Mouse (Mus musculus) cerebellum, adult 2 months (tissue): ENCODE measurements around the gene Traf2. TPM values are rescaled to one million over a fixed set of nuclear protein-coding genes. Genes with fewer than 3 reads are reported as not detected.

Experiments used
- DNase-seq, 2 experiments: peaks; one replicate each; pipeline ENCODE4 v3.0.0; 2021
- H3K27ac ChIP-seq: fragments of 200-500 bp; 2 replicates; pipeline ENCODE4 v1.5.1; 2012; ENCODE audit warnings: low read length, control low read depth, inconsistent platforms; ENCODE audit not compliant: insufficient read depth
- H3K27me3 ChIP-seq: fragments of 200-500 bp; 2 replicates; pipeline ENCODE4 v1.6.1; 2012; ENCODE audit warnings: inconsistent platforms, mild to moderate bottlenecking, low read length, moderate library complexity; ENCODE audit not compliant: control insufficient read depth, insufficient read depth
- H3K4me1 ChIP-seq: fragments of 200-500 bp; 2 replicates; pipeline ENCODE4 v1.6.1; 2011; ENCODE audit warnings: low read length; ENCODE audit not compliant: control insufficient read depth, insufficient read depth
- H3K4me3 ChIP-seq: fragments of 200-500 bp; replicated peaks from 2 replicates; pipeline ENCODE3; 2011; ENCODE audit warnings: mild to moderate bottlenecking, low read depth, low read length, control low read depth; ENCODE audit not compliant: insufficient read depth
- CTCF ChIP-seq: fragments of 200-500 bp; IDR thresholded peaks from 2 replicates; pipeline ENCODE4 v1.5.1; 2011; ENCODE audit warnings: low read depth, mild to moderate bottlenecking, control low read depth, low read length, moderate library complexity, borderline replicate concordance; ENCODE audit not compliant: insufficient read depth
- POLR2A ChIP-seq: fragments of 200-500 bp; IDR thresholded peaks from 2 replicates; pipeline ENCODE4 v1.6.1; 2011; ENCODE audit warnings: low read length, control low read depth, borderline replicate concordance; ENCODE audit not compliant: insufficient read depth
- WGBS: fragments of 180-500 bp; shearing (Covaris S2); methylation state at CpG from one replicate; pipeline ENCODE4 v1.1.7; 2018; 5-methylcytosine and 5-hydroxymethylcytosine counted together
- polyA plus RNA-seq: library from polyadenylated mRNA; depleted of rRNA; stranded (reverse); fragments of >200 nt; gene quantifications from 2 replicates; pipeline ENCODE4 v1.2.3, GENCODE M21; 2012; rRNA removed

Gene Traf2
- polyA plus RNA-seq, 1 experiment: 12.3 TPM

DNA sequence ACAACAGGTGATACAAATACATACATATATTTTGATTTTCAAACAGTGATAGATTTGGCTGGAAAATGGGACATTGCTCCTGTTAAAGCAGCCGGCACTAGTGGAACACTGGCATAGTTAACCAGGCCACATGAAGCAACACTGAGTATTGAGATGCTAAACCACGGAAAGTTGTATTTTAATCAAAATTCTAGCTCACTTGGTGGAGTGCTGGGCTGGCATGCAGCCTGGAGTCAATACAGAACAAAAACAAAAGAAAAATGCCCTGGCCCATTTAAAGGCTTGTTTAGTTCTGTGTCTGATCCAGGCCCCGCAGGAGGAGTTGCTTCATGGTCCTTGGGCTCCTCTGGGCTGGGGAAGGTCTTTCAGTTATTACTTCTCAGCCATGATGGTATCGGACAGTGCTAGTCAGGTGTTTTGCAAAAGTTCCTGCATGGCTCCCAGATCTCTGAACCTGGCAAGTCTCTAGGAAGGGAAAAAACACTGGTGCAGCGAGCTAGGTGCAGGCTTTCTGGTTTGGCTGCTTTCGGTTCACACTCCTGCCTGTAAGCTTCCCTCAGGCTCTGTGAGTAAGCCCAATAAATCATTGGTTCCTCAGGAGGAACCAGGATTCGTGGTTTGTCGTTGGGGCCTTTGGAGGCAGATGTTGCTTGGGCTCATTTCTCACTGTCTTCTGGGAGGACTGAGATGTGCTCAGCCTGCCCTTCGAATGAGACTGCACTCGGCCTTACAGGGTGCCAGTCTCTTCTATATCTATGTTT, 67.0 kb downstream of the Traf2 start:
- Histone ChIP-seq H3K4me3 (no peak overlapping the region), H3K27ac (no peak overlapping the region), H3K4me1 (peaks cover 61% of the 10 kb centered on the region), H3K27me3 (no peaks in the 10 kb centered on the region)
- TF ChIP-seq CTCF: no peak
- TF ChIP-seq POLR2A: no peak
- WGBS: 66% methylated on average over 10 of the region's 10 CpGs
- no peak for DNase-seq

DNA sequence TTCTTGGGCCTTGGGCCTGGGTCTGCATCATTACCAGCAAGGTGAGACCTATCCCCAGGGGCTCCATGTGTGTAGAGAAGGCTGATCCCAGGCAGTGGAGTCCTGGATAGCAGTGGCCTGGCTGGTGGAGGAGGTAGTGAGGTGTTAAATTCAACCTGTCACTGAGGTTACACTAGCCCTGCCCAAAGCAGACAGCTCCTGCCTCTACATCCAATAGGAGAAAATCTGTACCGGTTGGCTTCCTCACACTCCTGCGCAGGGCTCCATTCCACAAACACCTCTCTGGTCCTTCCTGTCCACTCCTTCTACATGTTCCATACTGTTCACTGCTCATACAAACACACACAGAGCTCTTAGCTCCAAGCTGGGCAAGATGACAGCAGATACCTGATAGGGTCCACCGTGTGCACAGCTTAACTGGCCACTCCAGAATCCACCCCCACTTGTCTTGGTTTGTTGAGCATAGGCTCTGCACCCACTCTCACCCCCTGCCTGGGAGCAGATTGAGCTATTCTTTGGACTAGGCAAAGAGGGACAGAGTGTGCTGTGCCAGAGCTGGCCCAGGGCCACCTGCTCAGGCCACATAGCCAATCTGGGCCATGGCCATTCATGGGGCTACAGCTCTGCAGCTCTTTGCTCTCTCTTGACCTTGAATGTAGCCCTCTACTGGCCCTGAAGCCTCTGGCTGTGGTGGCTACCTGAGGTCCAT, 68.6 kb downstream of the Traf2 start:
- 8% methylated on average over 3 of the region's 3 CpGs for WGBS
- Histone ChIP-seq H3K27ac (peak overlapping the region; percentile 98), H3K27me3 (no peaks in the 10 kb centered on the region), H3K4me1 (peaks cover 59% of the 10 kb centered on the region), H3K4me3 (no peak overlapping the region)
- DNase-seq: peak; percentile 95 to 98
- TF ChIP-seq POLR2A (peak; percentile 29; the same call in 1 of the 2 replicates), CTCF (0 out of 2 replicates have a peak, but pooled peaks have one; percentile 13)

DNA sequence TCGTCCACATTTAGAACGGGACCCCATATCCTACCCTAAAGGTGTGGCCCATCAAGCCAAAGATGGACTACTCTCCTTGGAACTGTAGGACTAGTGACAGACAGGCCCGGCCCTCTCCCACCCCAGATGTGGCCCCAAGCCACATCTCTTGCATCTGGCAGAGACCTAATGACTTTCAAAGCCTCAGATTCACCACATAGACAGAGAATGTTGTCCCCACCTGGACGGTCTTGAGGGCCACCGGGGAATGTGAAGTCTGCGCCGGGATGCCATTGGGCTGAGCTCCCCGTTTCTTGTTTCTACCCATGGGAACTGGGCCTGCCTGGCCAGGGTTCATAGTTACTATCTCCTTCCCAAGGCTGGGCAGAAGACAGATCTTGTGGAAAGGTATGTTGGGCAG, 69.2 kb downstream of the Traf2 start:
- Histone ChIP-seq H3K27ac (peak overlapping the region; percentile 98), H3K4me3 (no peak overlapping the region), H3K4me1 (peaks cover 60% of the 10 kb centered on the region), H3K27me3 (no peaks in the 10 kb centered on the region)
- no peak for DNase-seq
- no peak for TF ChIP-seq POLR2A
- TF ChIP-seq CTCF: no peak
- 68% methylated on average over 8 of the region's 8 CpGs for WGBS

DNA sequence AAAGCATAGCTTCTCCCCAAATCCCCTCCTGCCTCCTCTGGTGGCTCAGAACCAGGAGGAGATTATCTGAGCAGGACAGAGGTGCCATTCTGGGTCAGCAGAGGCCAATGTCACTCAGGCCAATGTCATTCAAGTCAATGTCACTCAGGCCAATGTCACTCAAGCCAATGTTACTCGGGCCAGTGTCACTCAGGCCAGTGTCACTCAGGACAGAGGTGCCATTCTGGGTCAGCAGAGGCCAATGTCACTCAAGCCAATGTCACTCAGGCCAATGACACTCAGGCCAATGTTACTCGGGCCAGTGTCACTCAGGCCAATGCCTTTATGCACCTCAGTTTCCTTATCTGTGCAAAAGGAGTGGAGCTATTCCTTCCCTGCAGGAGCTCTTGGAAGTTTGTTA, 74.2 kb downstream of the Traf2 start:
- Histone ChIP-seq H3K4me1 (peaks cover 67% of the 10 kb centered on the region), H3K27ac (no peak overlapping the region), H3K27me3 (no peaks in the 10 kb centered on the region), H3K4me3 (no peak overlapping the region)
- DNase-seq: no peak
- WGBS: 95% methylated on average over 2 of the region's 2 CpGs
- TF ChIP-seq POLR2A (no peak), CTCF (no peak)

DNA sequence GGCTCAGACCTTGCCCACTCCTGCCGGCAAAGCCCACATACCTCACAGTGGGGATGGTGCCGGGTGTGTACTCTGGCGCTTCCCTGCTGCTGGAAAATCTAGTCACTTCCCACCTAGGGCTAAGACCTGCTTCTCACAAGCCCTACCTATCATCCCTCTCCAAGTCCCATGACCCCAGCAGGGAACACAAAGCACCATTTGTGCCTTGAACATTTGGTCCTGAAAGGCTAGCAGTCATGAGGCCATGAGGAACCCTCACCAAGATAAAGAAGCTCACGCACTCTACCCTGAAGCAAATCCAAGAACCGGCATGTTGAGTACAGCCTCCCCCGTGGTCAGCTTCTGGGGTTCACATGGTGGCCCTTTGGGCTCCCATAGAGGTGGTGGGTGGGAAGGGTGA, 76.8 kb downstream of the Traf2 start, which contains the start of gene Ptgds:
Ptgds (minus strand) TSS at position 78 of the 400 bp plus-strand sequence.
- TF ChIP-seq CTCF (no peak), POLR2A (no peak)
- Histone ChIP-seq H3K27me3 (no peaks in the 10 kb centered on the region), H3K27ac (peak within 1 kb of the TSS; percentile 41), H3K4me1 (peaks cover 60% of the 10 kb centered on the region), H3K4me3 (no peak within 1 kb of the TSS)
- WGBS: 54% methylated on average over 6 of the region's 6 CpGs
- DNase-seq: no peak

DNA sequence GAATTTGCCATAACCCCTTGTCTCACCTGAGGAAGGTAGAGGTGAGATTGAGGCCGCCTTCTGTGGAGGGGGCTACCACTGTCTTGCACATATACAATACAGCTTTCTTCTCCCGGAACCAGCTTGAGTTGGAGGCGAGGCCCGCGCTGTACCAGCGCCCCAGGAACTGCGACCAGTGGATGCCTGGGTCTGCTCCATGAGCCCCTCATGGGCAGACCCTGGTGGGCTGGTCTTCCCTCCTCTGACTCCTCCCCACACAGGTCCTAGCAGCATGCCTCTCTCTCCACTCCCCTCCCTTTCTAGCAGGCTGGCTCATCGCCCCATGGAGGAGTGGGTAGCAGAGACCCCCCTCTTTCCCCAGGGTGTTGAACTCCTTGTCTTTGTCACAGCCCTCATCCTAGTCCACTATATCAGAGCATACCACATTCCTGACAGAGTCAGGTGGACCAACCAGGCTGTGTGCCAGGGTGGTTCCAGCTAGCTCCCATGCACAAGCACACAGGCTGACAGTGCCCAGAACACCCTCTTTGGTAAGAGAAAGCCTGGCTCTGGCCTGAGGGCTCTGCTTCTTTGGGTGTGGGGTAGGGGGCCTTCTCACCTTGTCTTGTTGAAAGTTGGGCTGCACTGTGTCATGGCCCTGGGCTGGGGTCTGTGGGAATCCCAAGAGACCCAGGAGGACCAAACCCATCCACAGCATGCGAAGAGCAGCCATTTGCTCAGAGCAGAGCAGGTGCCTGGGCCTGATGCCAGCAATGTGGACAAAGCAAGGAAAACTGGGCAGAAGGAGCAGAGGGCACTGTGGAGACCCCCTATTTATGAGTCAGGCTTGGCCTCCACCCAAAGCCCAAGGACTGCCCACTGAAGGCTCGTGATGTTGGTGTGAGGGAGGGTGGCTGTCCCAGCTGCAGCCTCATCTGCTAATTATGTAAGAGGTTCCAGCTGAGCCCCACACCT, 77.5 kb downstream of the Traf2 start:
- 56% methylated on average over 10 of the region's 10 CpGs for whole genome bisulfite sequencing
- DNase-seq: peak; percentile 68 to 72
- Histone ChIP-seq H3K27me3 (no peaks in the 10 kb centered on the region), H3K4me1 (peaks cover 65% of the 10 kb centered on the region), H3K27ac (peak overlapping the region; percentile 41), H3K4me3 (no peak overlapping the region)
- TF ChIP-seq POLR2A (no peak), CTCF (no peak)

Other genes starting within 250 kb of the Traf2 start
- 282 and 290 TPM in 2 replicates for gene Grin1, start 227.8 kb downstream of the Traf2 start, polyA plus RNA-seq
- 33.2 and 34.1 TPM in 2 replicates for gene Man1b1, start 214.6 kb downstream of the Traf2 start, polyA plus RNA-seq
- 63.1 and 71.2 TPM in 2 replicates for gene Dpp7, start 190.6 kb downstream of the Traf2 start, polyA plus RNA-seq
- gene Uap1l1, start 181.3 kb downstream of the Traf2 start, polyA plus RNA-seq: 19.0 and 22.1 TPM in 2 replicates
- 4.4 and 4.7 TPM in 2 replicates for gene Sapcd2, start 174.6 kb downstream of the Traf2 start, polyA plus RNA-seq
- 12.3 and 12.5 TPM in 2 replicates for gene Entpd2, start 151.1 kb downstream of the Traf2 start, polyA plus RNA-seq
- 502 and 505 TPM in 2 replicates for gene Npdc1, start 147.6 kb downstream of the Traf2 start, polyA plus RNA-seq
- gene Fut7, start 123.7 kb downstream of the Traf2 start, polyA plus RNA-seq: 0.51 and 0.71 TPM in 2 replicates
- gene Abca2, start 118.2 kb downstream of the Traf2 start, polyA plus RNA-seq: 285 and 294 TPM in 2 replicates
- 0.84 and 2.8 TPM in 2 replicates for gene Clic3, start 90.1 kb downstream of the Traf2 start, polyA plus RNA-seq
- gene Paxx, start 85.8 kb downstream of the Traf2 start, polyA plus RNA-seq: 196 and 230 TPM in 2 replicates
- gene Ptgds, start 76.9 kb downstream of the Traf2 start, polyA plus RNA-seq: 2,130 and 2,485 TPM in 2 replicates
- gene Lcn12, start 53.0 kb downstream of the Traf2 start, polyA plus RNA-seq: not detected in 2 replicates
- 54.7 and 59.4 TPM in 2 replicates for gene Fbxw5, start 46.2 kb downstream of the Traf2 start, polyA plus RNA-seq
- 3.6 and 4.2 TPM in 2 replicates for gene C8g, start 45.2 kb downstream of the Traf2 start, polyA plus RNA-seq
- 345 and 350 TPM in 2 replicates for gene Edf1, start 10.9 kb upstream of the Traf2 start, polyA plus RNA-seq
- gene Mamdc4, start 27.9 kb upstream of the Traf2 start, polyA plus RNA-seq: 3.0 and 4.4 TPM in 2 replicates
- gene Phpt1, start 28.3 kb upstream of the Traf2 start, polyA plus RNA-seq: 176 and 186 TPM in 2 replicates
- 257 and 312 TPM in 2 replicates for gene Ajm1, start 34.8 kb upstream of the Traf2 start, polyA plus RNA-seq
- 161 and 172 TPM in 2 replicates for gene Rabl6, start 61.6 kb upstream of the Traf2 start, polyA plus RNA-seq
- gene Ccdc183, start 70.7 kb upstream of the Traf2 start, polyA plus RNA-seq: 0.05 TPM in 1 of 2 replicates, not detected in the other
- 79.7 and 85.7 TPM in 2 replicates for gene Tmem141, start 75.1 kb upstream of the Traf2 start, polyA plus RNA-seq
- gene Fcna, start 81.1 kb upstream of the Traf2 start, polyA plus RNA-seq: 0.31 and 0.35 TPM in 2 replicates
- not detected in 2 replicates for gene Lcn8, start 106.2 kb upstream of the Traf2 start, polyA plus RNA-seq
- not detected in 2 replicates for gene Lcn5, start 111.0 kb upstream of the Traf2 start, polyA plus RNA-seq
- not detected in 2 replicates for gene Lcn6, start 129.8 kb upstream of the Traf2 start, polyA plus RNA-seq
- not detected in 2 replicates for gene Lcn10, start 135.8 kb upstream of the Traf2 start, polyA plus RNA-seq
- gene Obp2a, start 153.1 kb upstream of the Traf2 start, polyA plus RNA-seq: not detected in 2 replicates
- 99.5 and 101 TPM in 2 replicates for gene Bmyc, start 159.8 kb upstream of the Traf2 start, polyA plus RNA-seq
- gene Obp2b, start 190.1 kb upstream of the Traf2 start, polyA plus RNA-seq: not detected in 2 replicates
- not detected in 2 replicates for gene Lcn3, start 218.6 kb upstream of the Traf2 start, polyA plus RNA-seq
- not detected in 2 replicates for gene Lcn11, start 230.1 kb upstream of the Traf2 start, polyA plus RNA-seq
- not detected in 2 replicates for gene Gm13539, start 235.3 kb upstream of the Traf2 start, polyA plus RNA-seq